ENCODE assay signal across 8 mouse cellular contexts in the genomic region with DNA sequence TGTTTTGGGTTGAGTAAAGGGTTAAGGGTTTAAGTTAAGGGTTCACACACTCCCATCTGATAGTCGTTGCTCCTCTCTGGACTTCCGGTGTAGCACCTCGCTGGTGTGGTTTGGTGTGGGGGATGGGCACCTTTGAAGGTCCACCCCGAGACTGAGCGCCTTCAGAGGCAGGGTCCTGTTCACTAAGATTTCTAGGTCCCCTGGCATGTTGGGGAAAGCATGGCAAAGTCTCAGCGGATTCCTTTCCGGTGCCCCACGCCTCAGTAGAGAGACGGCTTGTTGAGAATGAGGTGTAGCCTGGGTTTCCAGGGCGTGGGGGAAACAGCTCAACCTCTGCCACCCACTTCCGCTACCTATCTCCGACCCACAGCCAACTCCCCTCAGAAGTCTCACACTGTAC. TPM values are rescaled to one million over a fixed set of nuclear protein-coding genes. Genes with fewer than 3 reads are reported as not detected.
DNase-seq lines count a peak whose midpoint lies in the region; ATAC-seq lines count a peak whose summit lies in the region.

No protein-coding gene starts in this region.

- 0 out of 2 replicates have a peak, but pooled peaks cover 2% of the 10 kb centered on the region for H3K36me3 ChIP-seq in heart, embryonic 11.5 days (ENCODE audit: control insufficient read depth, insufficient read depth, low read length)
- peaks cover 12% of the 10 kb centered on the region for H3K36me3 ChIP-seq in stomach, embryonic 15.5 days

- intact Hi-C loops in left cerebral cortex, postnatal 4 days (cut with DNase I), result no loop called here

- H3K27ac ChIP-seq in brown adipose tissue, adult 24 weeks (replicated peaks; ENCODE audit: low read depth, low read length), result 0 out of 2 replicates have a peak overlapping the region, but pooled peaks have one; percentile 15
- peak overlapping the region; percentile 86 for H3K27ac ChIP-seq in heart, embryonic 11.5 days (ENCODE audit: low read depth, low read length)
- H3K27ac ChIP-seq in stomach, embryonic 15.5 days, result peak overlapping the region; percentile 89

- H3K4me1 ChIP-seq in brown adipose tissue, adult 24 weeks (ENCODE audit: control insufficient read depth, insufficient read depth, insufficient read length, low read length), result peaks cover 14% of the 10 kb centered on the region; the same call in 1 of the 2 replicates
- peaks cover 23% of the 10 kb centered on the region for H3K4me1 ChIP-seq in heart, embryonic 11.5 days (ENCODE audit: control insufficient read depth, insufficient read depth, low read length)
- H3K4me1 ChIP-seq in stomach, embryonic 15.5 days, result peaks cover 26% of the 10 kb centered on the region

- H3K9ac ChIP-seq in heart, embryonic 11.5 days (ENCODE audit: low read depth, low read length), result peak overlapping the region; percentile 96
- H3K9ac ChIP-seq in stomach, embryonic 15.5 days, result peak overlapping the region; percentile 3; the same call in 1 of the 2 replicates

- peak overlapping the region; percentile 82 for H3K4me3 ChIP-seq in brown adipose tissue, adult 24 weeks (ENCODE audit: insufficient read depth, low read depth, low read length)
- peak overlapping the region; percentile 100 for H3K4me3 ChIP-seq in heart, embryonic 11.5 days (ENCODE audit: low read depth, low read length)
- peak overlapping the region; percentile 79 for H3K4me3 ChIP-seq in stomach, embryonic 15.5 days (replicated peaks)

- peak; percentile 56 for DNase-seq in adrenal gland, postnatal 10 days
- DNase-seq in adrenal gland, adult 8-10 months, result no peak
- peak; percentile 57 for DNase-seq in kidney, postnatal 10 days
- DNase-seq in left cerebral cortex, postnatal 4 days, result no peak

- H3K9me3 ChIP-seq in heart, embryonic 11.5 days (replicated peaks; ENCODE audit: control insufficient read depth, low read length), result no peaks in the 10 kb centered on the region
- no peaks in the 10 kb centered on the region for H3K9me3 ChIP-seq in stomach, embryonic 15.5 days

- no peaks in the 10 kb centered on the region for H3K27me3 ChIP-seq in heart, embryonic 11.5 days (ENCODE audit: control insufficient read depth, insufficient read depth, low read length)
- no peaks in the 10 kb centered on the region for H3K27me3 ChIP-seq in stomach, embryonic 15.5 days (replicated peaks)

- H3K4me2 ChIP-seq in heart, embryonic 11.5 days, result peak overlapping the region; percentile 94
- H3K4me2 ChIP-seq in stomach, embryonic 15.5 days, result peak overlapping the region; percentile 62

- no peak; the same call in 1 of the 2 replicates for ATAC-seq in heart, embryonic 11.5 days (replicated peaks; ENCODE audit: insufficient number of reproducible peaks, low FRiP score, low TSS enrichment)
- peak; percentile 64 for ATAC-seq in megakaryocyte, adult 5-6 weeks (ENCODE audit: poor library complexity, severe bottlenecking)
- ATAC-seq in stomach, embryonic 15.5 days (ENCODE audit: insufficient read depth, low FRiP score, low read depth), result no peak

- 19% methylated on average over 12 of the region's 12 CpGs for WGBS in heart, embryonic 11.5 days (ENCODE audit: insufficient replicate concordance)
- WGBS in stomach, embryonic 15.5 days, result 14% methylated on average over 12 of the region's 12 CpGs

RNA-seq across cellular contexts. Expression of a gene that starts 1.1 kb away (rescaled TPM):
- total RNA-seq in adrenal gland, postnatal 10 days (2021), result 10 to 100 TPM; 63.6 to 65.1 TPM
- 100 to 1,000 TPM in 2 of 4 experiments, 10 to 100 TPM in 2; 75.2 to 101 (median 98.6) TPM for total RNA-seq in adrenal gland, adult 8-10 months (2022)
- 30.8 and 31.2 TPM in 2 replicates for polyA plus RNA-seq in brown adipose tissue, adult 24 weeks (2012; ENCODE audit: insufficient read depth, insufficient read length, missing spikeins)
- polyA plus RNA-seq in heart, embryonic 11.5 days (2014; fragmentation: Nextera tagmentation; extraction: Ambion mirVana), result 39.0 and 44.5 TPM in 2 replicates
- 47.2 and 57.3 TPM in 2 replicates for total RNA-seq in megakaryocyte, adult 5-6 weeks (2015)
- total RNA-seq in megakaryocyte, adult 5-6 weeks (2017), result 62.2 and 64.6 TPM in 2 replicates
- polyA plus RNA-seq in stomach, embryonic 15.5 days (2015; fragmentation: Nextera tagmentation; extraction: Ambion mirVana), result 74.8 and 75.3 TPM in 2 replicates
- total RNA-seq in left cerebral cortex, postnatal 4 days (2021), result 100 to 1,000 TPM in 1 of 2 experiments, 10 to 100 TPM in 1; 84.2 to 101 TPM

RNA-seq across cellular contexts. Expression of a gene that starts 12.7 kb away (rescaled TPM):
- total RNA-seq in adrenal gland, postnatal 10 days (2021), result not detected
- under 1 TPM in 1 of 4 experiments, not detected in 3; 0.17 TPM for total RNA-seq in adrenal gland, adult 8-10 months (2022)
- not detected in 2 replicates for polyA plus RNA-seq in brown adipose tissue, adult 24 weeks (2012; ENCODE audit: insufficient read depth, insufficient read length, missing spikeins)
- 0.87 and 1.7 TPM in 2 replicates for polyA plus RNA-seq in heart, embryonic 11.5 days (2014; fragmentation: Nextera tagmentation; extraction: Ambion mirVana)
- not detected in 2 replicates for total RNA-seq in megakaryocyte, adult 5-6 weeks (2015)
- not detected in 2 replicates for total RNA-seq in megakaryocyte, adult 5-6 weeks (2017)
- 8.3 and 12.9 TPM in 2 replicates for polyA plus RNA-seq in stomach, embryonic 15.5 days (2015; fragmentation: Nextera tagmentation; extraction: Ambion mirVana)
- total RNA-seq in left cerebral cortex, postnatal 4 days (2021), result not detected

RNA-seq across cellular contexts. Expression of a gene that starts 22.7 kb away (rescaled TPM):
- total RNA-seq in adrenal gland, postnatal 10 days (2021), result 100 to 1,000 TPM; 165 to 169 TPM
- 100 to 1,000 TPM; 130 to 147 (median 140) TPM for total RNA-seq in adrenal gland, adult 8-10 months (2022)
- 133 and 162 TPM in 2 replicates for polyA plus RNA-seq in brown adipose tissue, adult 24 weeks (2012; ENCODE audit: insufficient read depth, insufficient read length, missing spikeins)
- polyA plus RNA-seq in heart, embryonic 11.5 days (2014; fragmentation: Nextera tagmentation; extraction: Ambion mirVana), result 443 and 453 TPM in 2 replicates
- total RNA-seq in megakaryocyte, adult 5-6 weeks (2015), result 269 and 297 TPM in 2 replicates
- 29.3 and 29.6 TPM in 2 replicates for total RNA-seq in megakaryocyte, adult 5-6 weeks (2017)
- polyA plus RNA-seq in stomach, embryonic 15.5 days (2015; fragmentation: Nextera tagmentation; extraction: Ambion mirVana), result 433 and 441 TPM in 2 replicates
- 100 to 1,000 TPM; 176 to 194 TPM for total RNA-seq in left cerebral cortex, postnatal 4 days (2021)

RNA-seq across cellular contexts. Expression of a gene that starts 23.1 kb away (rescaled TPM):
- 10 to 100 TPM; 33.6 to 37.8 TPM for total RNA-seq in adrenal gland, postnatal 10 days (2021)
- 10 to 100 TPM; 22.2 to 26.7 (median 25.2) TPM for total RNA-seq in adrenal gland, adult 8-10 months (2022)
- polyA plus RNA-seq in brown adipose tissue, adult 24 weeks (2012; ENCODE audit: insufficient read depth, insufficient read length, missing spikeins), result 26.0 and 39.5 TPM in 2 replicates
- 45.3 and 49.4 TPM in 2 replicates for polyA plus RNA-seq in heart, embryonic 11.5 days (2014; fragmentation: Nextera tagmentation; extraction: Ambion mirVana)
- 19.7 and 25.8 TPM in 2 replicates for total RNA-seq in megakaryocyte, adult 5-6 weeks (2015)
- 33.1 and 37.4 TPM in 2 replicates for total RNA-seq in megakaryocyte, adult 5-6 weeks (2017)
- 48.0 and 51.2 TPM in 2 replicates for polyA plus RNA-seq in stomach, embryonic 15.5 days (2015; fragmentation: Nextera tagmentation; extraction: Ambion mirVana)
- total RNA-seq in left cerebral cortex, postnatal 4 days (2021), result 10 to 100 TPM; 23.0 to 25.8 TPM

RNA-seq across cellular contexts. Expression of a gene that starts 35.1 kb away (rescaled TPM):
- 100 to 1,000 TPM; 246 to 264 TPM for total RNA-seq in adrenal gland, postnatal 10 days (2021)
- total RNA-seq in adrenal gland, adult 8-10 months (2022), result 100 to 1,000 TPM; 272 to 295 (median 289) TPM
- polyA plus RNA-seq in brown adipose tissue, adult 24 weeks (2012; ENCODE audit: insufficient read depth, insufficient read length, missing spikeins), result 293 and 410 TPM in 2 replicates
- 138 and 150 TPM in 2 replicates for polyA plus RNA-seq in heart, embryonic 11.5 days (2014; fragmentation: Nextera tagmentation; extraction: Ambion mirVana)
- total RNA-seq in megakaryocyte, adult 5-6 weeks (2015), result 62.3 and 72.3 TPM in 2 replicates
- 53.7 and 59.0 TPM in 2 replicates for total RNA-seq in megakaryocyte, adult 5-6 weeks (2017)
- polyA plus RNA-seq in stomach, embryonic 15.5 days (2015; fragmentation: Nextera tagmentation; extraction: Ambion mirVana), result 210 and 222 TPM in 2 replicates
- 100 to 1,000 TPM; 256 to 263 TPM for total RNA-seq in left cerebral cortex, postnatal 4 days (2021)

Comparison
In these comparisons a context has a peak if more than half of its experiments do, and no peak if none do; other contexts are left out.
1. DNase-seq: peak in adrenal gland, postnatal 10 days (single experiment) and kidney, postnatal 10 days (single experiment); none in adrenal gland, adult 8-10 months (single experiment) and left cerebral cortex, postnatal 4 days (single experiment).
2. H3K27ac ChIP-seq: peak in every context shown above with its lines; median percentile 89 in stomach, embryonic 15.5 days; 86 in heart, embryonic 11.5 days; 15 in brown adipose tissue, adult 24 weeks.
3. Peak in every context shown above with its lines, with median percentiles within 50 percentile points of each other: H3K4me3 ChIP-seq.